Mouse (Mus musculus): ENCODE measurements around the gene Mon2. TPM values are rescaled to one million over a fixed set of nuclear protein-coding genes. Genes with fewer than 3 reads are reported as not detected.

Gene Mon2
- total and polyA plus RNA-seq, 3 experiments: 33.8 to 38.6 TPM; not detected in 1

GRCm38 (mm10) chr10:123001363-123001762, 74.9 kb downstream of the Mon2 start:
- no peak for TF ChIP-seq CHD2 (IDR thresholded peaks at IDR 0.05; ENCODE audit: low read length)
- no peak for TF ChIP-seq EP300 (IDR thresholded peaks at IDR 0.05; ENCODE audit: low read depth in 1 of 2, low read length in 2 of 2)
- TF ChIP-seq TCF12 (IDR thresholded peaks at IDR 0.05; ENCODE audit: low read depth, low read length): no peak
- TF ChIP-seq CTCF (IDR thresholded peaks at IDR 0.05 in 2 of 3, conservative IDR thresholded peaks at IDR 0.05 in 1 of 3; ENCODE audit: control insufficient read depth in 1 of 3, insufficient read depth in 1 of 3, low read depth in 2 of 3, low read length in 3 of 3, poor library complexity in 1 of 3, severe bottlenecking in 1 of 3): no peak
- TF ChIP-seq POLR2AphosphoS2 (IDR thresholded peaks at IDR 0.05; ENCODE audit: low read length): no peak
- no peak for TF ChIP-seq NELFE (IDR thresholded peaks at IDR 0.05; ENCODE audit: low read depth, low read length)
- TF ChIP-seq KAT2A (conservative IDR thresholded peaks at IDR 0.05; ENCODE audit: low read depth, low read length): no peak
- Histone ChIP-seq H3K4me3 (ENCODE audit: control insufficient read depth in 1 of 2, insufficient read depth in 1 of 2, low read depth in 2 of 2, low read length in 2 of 2) (no peak overlapping the region), H3K27ac (ENCODE audit: control insufficient read depth, low read depth, low read length) (no peak overlapping the region), H3K36me3 (ENCODE audit: control insufficient read depth in 1 of 2, insufficient read depth in 2 of 2, low read length in 2 of 2) (peaks cover 2 to 6% of the 10 kb centered on the region in 2 experiments; a peak in 2 of 4 replicates), H3K9ac (ENCODE audit: control insufficient read depth, low read depth, low read length, poor library complexity, severe bottlenecking) (no peak overlapping the region), H3K27me3 (ENCODE audit: control insufficient read depth in 1 of 2, insufficient read depth in 2 of 2, low read length in 2 of 2) (no peaks in the 10 kb centered on the region), H3K9me3 (replicated peaks; ENCODE audit: insufficient read depth, low read length) (no peaks in the 10 kb centered on the region), H3K4me1 (ENCODE audit: control insufficient read depth in 1 of 2, insufficient read depth in 2 of 2, low read length in 2 of 2) (no peaks in the 10 kb centered on the region), H3K79me2 (ENCODE audit: control insufficient read depth, insufficient read depth, low read length, poor library complexity) (no peaks in the 10 kb centered on the region)
- no peak for DNase-seq (ENCODE audit: low read depth, low spot score)

GRCm38 (mm10) chr10:122999356-122999755, 76.9 kb downstream of the Mon2 start:
- Histone ChIP-seq H3K9ac (ENCODE audit: control insufficient read depth, low read depth, low read length, poor library complexity, severe bottlenecking) (no peak overlapping the region), H3K9me3 (replicated peaks; ENCODE audit: insufficient read depth, low read length) (no peaks in the 10 kb centered on the region), H3K4me1 (ENCODE audit: control insufficient read depth in 1 of 2, insufficient read depth in 2 of 2, low read length in 2 of 2) (no peaks in the 10 kb centered on the region), H3K36me3 (ENCODE audit: control insufficient read depth in 1 of 2, insufficient read depth in 2 of 2, low read length in 2 of 2) (peaks cover 1 to 6% of the 10 kb centered on the region in 2 experiments; a peak in 2 of 4 replicates), H3K27me3 (ENCODE audit: control insufficient read depth in 1 of 2, insufficient read depth in 2 of 2, low read length in 2 of 2) (no peaks in the 10 kb centered on the region), H3K4me3 (ENCODE audit: control insufficient read depth in 1 of 2, insufficient read depth in 1 of 2, low read depth in 2 of 2, low read length in 2 of 2) (no peak overlapping the region), H3K27ac (ENCODE audit: control insufficient read depth, low read depth, low read length) (no peak overlapping the region), H3K79me2 (ENCODE audit: control insufficient read depth, insufficient read depth, low read length, poor library complexity) (no peaks in the 10 kb centered on the region)
- no peak for TF ChIP-seq TAL1 (IDR thresholded peaks at IDR 0.05; ENCODE audit: low read length)
- no peak for TF ChIP-seq USF1 (IDR thresholded peaks at IDR 0.05; ENCODE audit: low read depth, low read length)
- TF ChIP-seq ZNF384 (IDR thresholded peaks at IDR 0.05; ENCODE audit: low read depth, low read length): no peak
- no peak for TF ChIP-seq JUND (IDR thresholded peaks at IDR 0.05; ENCODE audit: low read depth, low read length)
- TF ChIP-seq MAZ (IDR thresholded peaks at IDR 0.05; ENCODE audit: low read depth, low read length): no peak
- TF ChIP-seq HCFC1 (IDR thresholded peaks at IDR 0.05; ENCODE audit: low read depth, low read length): no peak
- TF ChIP-seq POLR2AphosphoS5 (IDR thresholded peaks at IDR 0.05; ENCODE audit: borderline replicate concordance, low read depth, low read length): no peak
- TF ChIP-seq E2F4 (IDR thresholded peaks at IDR 0.05; ENCODE audit: borderline replicate concordance, low read depth, low read length): no peak
- no peak for TF ChIP-seq SIN3A (IDR thresholded peaks at IDR 0.05; ENCODE audit: low read length)
- no peak for TF ChIP-seq ZKSCAN1 (IDR thresholded peaks at IDR 0.05; ENCODE audit: low read depth, low read length)
- no peak for DNase-seq (ENCODE audit: low read depth, low spot score)
